Mouse (Mus musculus) forebrain, postnatal 0 days (tissue): ENCODE measurements around the gene Cdca7. TPM values are rescaled to one million over a fixed set of nuclear protein-coding genes. Genes with fewer than 3 reads are reported as not detected.

Experiments used
- ATAC-seq: fragments of 200-750 bp; cut with Nextera tagmentation; 2 replicates; pipeline ENCODE4 v1.8.0; 2017; ENCODE audit warnings: mild to moderate bottlenecking, moderate library complexity
- DNase-seq: peaks from one replicate; pipeline ENCODE4 v3.0.0-alpha.2; 2015
- H3K27ac ChIP-seq: fragments of 300-500 bp; sonication (generic); 2 replicates; pipeline ENCODE4 v1.5.1; 2014; ENCODE audit warnings: low read depth, mild to moderate bottlenecking, antibody characterized with exemption, low read length, moderate library complexity, mixed read lengths
- H3K27me3 ChIP-seq: fragments of 300-500 bp; sonication (generic); 2 replicates; pipeline ENCODE4 v1.6.1; 2014; ENCODE audit warnings: mild to moderate bottlenecking, low read length, mixed read lengths; ENCODE audit not compliant: insufficient read depth
- H3K36me3 ChIP-seq: fragments of 300-500 bp; sonication (generic); 2 replicates; pipeline ENCODE4 v1.6.1; 2014; ENCODE audit warnings: mild to moderate bottlenecking, moderate library complexity; ENCODE audit not compliant: insufficient read depth
- H3K4me1 ChIP-seq: fragments of 300-500 bp; sonication (generic); 2 replicates; pipeline ENCODE4 v1.6.1; 2014; ENCODE audit warnings: antibody characterized with exemption; ENCODE audit not compliant: insufficient read depth
- H3K4me2 ChIP-seq: fragments of 300-500 bp; sonication (generic); 2 replicates; pipeline ENCODE4 v1.6.1; 2014; ENCODE audit warnings: low read depth, mild to moderate bottlenecking, moderate library complexity
- H3K4me3 ChIP-seq: fragments of 300-500 bp; sonication (generic); 2 replicates; pipeline ENCODE4 v1.5.1; 2014; ENCODE audit warnings: low read depth, low read length, mixed read lengths
- H3K9ac ChIP-seq: fragments of 300-500 bp; sonication (generic); 2 replicates; pipeline ENCODE4 v1.6.1; 2014; ENCODE audit warnings: mild to moderate bottlenecking
- H3K9me3 ChIP-seq: fragments of 300-500 bp; sonication (generic); 2 replicates; pipeline ENCODE4 v1.6.1; 2016; ENCODE audit warnings: low read length
- CTCF ChIP-seq: sonication (generic); IDR thresholded peaks from 2 replicates; pipeline ENCODE4 v1.5.1; 2016; ENCODE audit warnings: antibody characterized with exemption, control low read depth, low read depth
- WGBS: fragments of 180-500 bp; shearing (Covaris S2); extraction: QIAGEN DNeasy Blood & Tissue Kit; methylation state at CpG from one replicate; pipeline ENCODE4 v1.1.7; 2014; 5-methylcytosine and 5-hydroxymethylcytosine counted together
- polyA plus RNA-seq: library from polyadenylated mRNA; unstranded; fragments of >200 nt; fragmentation: Nextera tagmentation; extraction: Ambion mirVana; gene quantifications from 2 replicates; pipeline ENCODE4 v1.2.1, GENCODE M21; 2015
- total RNA-seq: library from RNA; depleted of rRNA; stranded (reverse); fragments of >200 nt; gene quantifications from 2 replicates; pipeline ENCODE4 v1.2.3, GENCODE M21; 2014

Cdca7 gene
- total and polyA plus RNA-seq, 2 experiments from 2014 or later: 20.6 to 28.9 TPM

- H3K4me3 ChIP-seq: peak overlapping the region; percentile 16; the same call in 1 of the 2 replicates
- WGBS: 34% methylated on average over 18 of the region's 18 CpGs
- H3K27ac ChIP-seq: no peak overlapping the region
- TF ChIP-seq CTCF: no peak
- H3K4me2 ChIP-seq: peak overlapping the region; percentile 29; the same call in 1 of the 2 replicates
- DNase-seq (peak; percentile 33), ATAC-seq (peak; percentile 73; the same call in 1 of the 2 replicates)
- H3K36me3 ChIP-seq: no peaks in the 10 kb centered on the region
- no peaks in the 10 kb centered on the region for H3K9me3 ChIP-seq
- 0 out of 2 replicates have a peak overlapping the region, but pooled peaks have one; percentile 18 for H3K9ac ChIP-seq
- H3K27me3 ChIP-seq: no peaks in the 10 kb centered on the region
- no peaks in the 10 kb centered on the region for H3K4me1 ChIP-seq
Measured at GRCm38 (mm10) chr2:72507855-72508635, 32.1 kb downstream of the Cdca7 start.

DNA sequence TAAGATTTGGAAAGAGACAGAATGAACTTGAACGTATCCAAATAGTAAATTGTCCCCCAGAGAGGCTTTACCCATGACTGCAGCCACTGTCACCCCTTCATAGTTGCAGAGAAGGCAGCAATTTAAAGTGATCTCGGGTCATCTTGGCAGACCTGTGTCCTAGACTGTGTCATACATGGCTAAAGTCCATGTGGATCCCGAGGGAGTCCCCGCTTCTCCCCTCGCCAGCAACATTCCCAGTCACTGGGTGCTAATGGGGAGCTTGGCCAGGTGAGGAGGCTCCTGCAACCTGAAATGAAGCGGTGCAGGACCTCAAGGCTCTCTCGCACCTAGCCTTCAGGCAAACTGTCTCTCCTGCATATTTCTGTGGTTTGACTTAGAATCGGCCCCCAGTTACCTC lies 32.9 kb downstream of the Cdca7 start:
- ATAC-seq (no peak), DNase-seq (no peak)
- Histone ChIP-seq H3K27me3 (no peaks in the 10 kb centered on the region), H3K36me3 (no peaks in the 10 kb centered on the region), H3K4me3 (no peak overlapping the region), H3K27ac (no peak overlapping the region), H3K9ac (no peak overlapping the region), H3K4me2 (no peak overlapping the region), H3K4me1 (no peaks in the 10 kb centered on the region), H3K9me3 (no peaks in the 10 kb centered on the region)
- TF ChIP-seq CTCF: no peak
- WGBS: 83% methylated on average over 8 of the region's 8 CpGs

GRCm38 (mm10) chr2:72515526-72515925 lies 39.6 kb downstream of the Cdca7 start:
- Histone ChIP-seq H3K9me3 (no peaks in the 10 kb centered on the region), H3K4me3 (no peak overlapping the region), H3K27me3 (no peaks in the 10 kb centered on the region; the same call in 1 of the 2 replicates), H3K4me2 (no peak overlapping the region), H3K4me1 (peaks cover 4% of the 10 kb centered on the region; the same call in 1 of the 2 replicates), H3K9ac (peak overlapping the region; percentile 44; the same call in 1 of the 2 replicates), H3K36me3 (no peaks in the 10 kb centered on the region), H3K27ac (no peak overlapping the region)
- 40% methylated on average over 7 of the region's 7 CpGs for WGBS
- ATAC-seq: no peak
- TF ChIP-seq CTCF: no peak
- no peak for DNase-seq

- Histone ChIP-seq H3K9ac (peak overlapping the region; percentile 44), H3K9me3 (no peaks in the 10 kb centered on the region), H3K4me2 (peak overlapping the region; percentile 39), H3K4me3 (peak overlapping the region; percentile 17; the same call in 1 of the 2 replicates), H3K27me3 (no peaks in the 10 kb centered on the region; the same call in 1 of the 2 replicates), H3K4me1 (peaks cover 4% of the 10 kb centered on the region; the same call in 1 of the 2 replicates), H3K36me3 (no peaks in the 10 kb centered on the region), H3K27ac (no peak overlapping the region; the same call in 1 of the 2 replicates)
- DNase-seq (peak; percentile 92), ATAC-seq (peak; percentile 98)
- TF ChIP-seq CTCF: peak; percentile 90
- 14% methylated on average over 17 of the region's 17 CpGs for WGBS
Measured at GRCm38 (mm10) chr2:72515971-72516719, 40.2 kb downstream of the Cdca7 start.

- WGBS: 27% methylated on average over 8 of the region's 8 CpGs
- peak overlapping the region; percentile 39 for H3K4me2 ChIP-seq
- peak; percentile 37; the same call in 1 of the 2 replicates for ATAC-seq
Measured at GRCm38 (mm10) chr2:72516720-72517089, 40.7 kb downstream of the Cdca7 start.

GRCm38 (mm10) chr2:72524022-72524421 lies 48.1 kb downstream of the Cdca7 start:
- H3K9me3 ChIP-seq: no peaks in the 10 kb centered on the region
- ATAC-seq (no peak), DNase-seq (no peak)
- 76% methylated on average over 12 of the region's 12 CpGs for WGBS
- no peak overlapping the region for H3K4me3 ChIP-seq
- no peak overlapping the region for H3K9ac ChIP-seq
- H3K27ac ChIP-seq: no peak overlapping the region
- H3K36me3 ChIP-seq: no peaks in the 10 kb centered on the region
- 0 out of 2 replicates have a peak, but pooled peaks cover 2% of the 10 kb centered on the region for H3K4me1 ChIP-seq
- no peak for TF ChIP-seq CTCF
- no peak overlapping the region for H3K4me2 ChIP-seq
- H3K27me3 ChIP-seq: 0 out of 2 replicates have a peak, but pooled peaks cover 3% of the 10 kb centered on the region

More at GRCm38 (mm10) chr2:72516720-72517089, 40.7 kb downstream of the Cdca7 start:
- DNase-seq: no peak
- H3K27ac ChIP-seq: no peak overlapping the region
- TF ChIP-seq CTCF: no peak
- H3K9me3 ChIP-seq: no peaks in the 10 kb centered on the region
- H3K9ac ChIP-seq: peak overlapping the region; percentile 28; the same call in 1 of the 2 replicates
- peaks cover 4% of the 10 kb centered on the region; the same call in 1 of the 2 replicates for H3K4me1 ChIP-seq
- no peaks in the 10 kb centered on the region for H3K36me3 ChIP-seq
- H3K4me3 ChIP-seq: peak overlapping the region; percentile 17; the same call in 1 of the 2 replicates
- no peaks in the 10 kb centered on the region; the same call in 1 of the 2 replicates for H3K27me3 ChIP-seq
